Mouse (Mus musculus): ENCODE data around the gene Ugt1a10. TPM values are rescaled to one million over a fixed set of nuclear protein-coding genes. Genes with fewer than 3 reads are reported as not detected.

Gene Ugt1a10
- total and polyA plus RNA-seq, 3 experiments, result not detected

Small RNAs within 50 kb of the gene (microRNA-seq; reads per million reads assigned to microRNA genes)
- 0 reads per million in 2 experiments for gene Gm25198

Other genes with a start within 250 kb of the Ugt1a10 start
- gene Dgkd, start 202.1 kb upstream of the Ugt1a10 start, total RNA-seq (2021), result 10 to 100 TPM; 49.1 to 66.7 TPM
- gene Dgkd, start 202.1 kb upstream of the Ugt1a10 start, polyA plus RNA-seq (2012; rRNA removed), result 15.2 and 16.7 TPM in 2 replicates
- 10 to 100 TPM; 21.5 to 22.6 TPM for gene Usp40, start 46.8 kb upstream of the Ugt1a10 start, total RNA-seq (2021)
- gene Usp40, start 46.8 kb upstream of the Ugt1a10 start, polyA plus RNA-seq (2012; rRNA removed), result 4.5 and 5.0 TPM in 2 replicates
- gene Ugt1a9, start 15.4 kb downstream of the Ugt1a10 start, total RNA-seq (2021), result under 1 TPM; 0.14 to 0.61 TPM
- gene Ugt1a9, start 15.4 kb downstream of the Ugt1a10 start, polyA plus RNA-seq (2012; rRNA removed), result not detected in 2 replicates
- gene Ugt1a8, start 32.4 kb downstream of the Ugt1a10 start, total RNA-seq (2021), result not detected
- gene Ugt1a8, start 32.4 kb downstream of the Ugt1a10 start, polyA plus RNA-seq (2012; rRNA removed), result not detected in 2 replicates
- gene Ugt1a7c, start 39.7 kb downstream of the Ugt1a10 start, total RNA-seq (2021), result 1 to 10 TPM; 1.8 to 2.7 TPM
- gene Ugt1a7c, start 39.7 kb downstream of the Ugt1a10 start, polyA plus RNA-seq (2012; rRNA removed), result 0.50 and 1.2 TPM in 2 replicates
- gene Ugt1a6b, start 47.9 kb downstream of the Ugt1a10 start, total RNA-seq (2021), result 1 to 10 TPM; 4.8 to 6.5 TPM
- 8.9 and 9.5 TPM in 2 replicates for gene Ugt1a6b, start 47.9 kb downstream of the Ugt1a10 start, polyA plus RNA-seq (2012; rRNA removed)
- gene Ugt1a6a, start 79.4 kb downstream of the Ugt1a10 start, total RNA-seq (2021), result 10 to 100 TPM; 10.5 to 17.9 TPM
- gene Ugt1a6a, start 79.4 kb downstream of the Ugt1a10 start, polyA plus RNA-seq (2012; rRNA removed), result 5.1 and 7.6 TPM in 2 replicates
- under 1 TPM; 0.14 to 0.29 TPM for gene Ugt1a5, start 110.6 kb downstream of the Ugt1a10 start, total RNA-seq (2021)
- gene Ugt1a5, start 110.6 kb downstream of the Ugt1a10 start, polyA plus RNA-seq (2012; rRNA removed), result 0.07 and 0.11 TPM in 2 replicates
- gene Ugt1a2, start 145.2 kb downstream of the Ugt1a10 start, total RNA-seq (2021), result under 1 TPM in 1 of 2 experiments, not detected in 1; 0.29 TPM
- not detected in 2 replicates for gene Ugt1a2, start 145.2 kb downstream of the Ugt1a10 start, polyA plus RNA-seq (2012; rRNA removed)
- gene Dnajb3, start 150.4 kb downstream of the Ugt1a10 start, total RNA-seq (2021), result 1 to 10 TPM; 1.8 to 3.7 TPM
- gene Dnajb3, start 150.4 kb downstream of the Ugt1a10 start, polyA plus RNA-seq (2012; rRNA removed), result 3.1 and 3.9 TPM in 2 replicates
- gene Ugt1a1, start 156.6 kb downstream of the Ugt1a10 start, total RNA-seq (2021), result 10 to 100 TPM in 1 of 2 experiments, not detected in 1; 53.5 TPM
- 4.0 and 9.7 TPM in 2 replicates for gene Ugt1a1, start 156.6 kb downstream of the Ugt1a10 start, polyA plus RNA-seq (2012; rRNA removed)
- gene Mroh2a, start 171.6 kb downstream of the Ugt1a10 start, total RNA-seq (2021), result under 1 TPM in 1 of 2 experiments, not detected in 1; 0.10 TPM
- 0.03 and 0.17 TPM in 2 replicates for gene Mroh2a, start 171.6 kb downstream of the Ugt1a10 start, polyA plus RNA-seq (2012; rRNA removed)
- gene Hjurp, start 222.2 kb downstream of the Ugt1a10 start, total RNA-seq (2021), result 10 to 100 TPM; 24.7 to 25.5 TPM
- gene Hjurp, start 222.2 kb downstream of the Ugt1a10 start, polyA plus RNA-seq (2012; rRNA removed), result 13.6 and 17.5 TPM in 2 replicates
- not detected for gene Trpm8, start 222.3 kb downstream of the Ugt1a10 start, total RNA-seq (2021)
- gene Trpm8, start 222.3 kb downstream of the Ugt1a10 start, polyA plus RNA-seq (2012; rRNA removed), result not detected in 2 replicates